Mouse (Mus musculus) liver, adult 2 months (tissue): ENCODE data around the gene Foxl1. TPM values are rescaled to one million over a fixed set of nuclear protein-coding genes. Genes with fewer than 3 reads are reported as not detected.
A peak's percentile ranks its signal among the peaks of the same experiment; 100 is the strongest.

Source experiments
- DNase-seq: peaks from one replicate; pipeline ENCODE4 v3.0.0-alpha.2; 2011; ENCODE audit warnings: low read depth, low spot score; ENCODE audit errors: extremely low read depth
- H3K27ac ChIP-seq: fragments of 200-500 bp; replicated peaks from 2 replicates; pipeline ENCODE4 v1.5.1; 2012; ENCODE audit warnings: low read depth, mild to moderate bottlenecking, control low read depth, inconsistent platforms, low read length; ENCODE audit not compliant: insufficient read depth
- H3K27me3 ChIP-seq: fragments of 200-500 bp; 2 replicates; pipeline ENCODE4 v1.6.1; 2012; ENCODE audit warnings: mild to moderate bottlenecking, moderate library complexity, low read length, inconsistent platforms; ENCODE audit not compliant: control insufficient read depth, insufficient read depth
- H3K36me3 ChIP-seq: fragments of 200-500 bp; 2 replicates; pipeline ENCODE4 v1.6.1; 2012; ENCODE audit warnings: low read length, inconsistent platforms; ENCODE audit not compliant: control insufficient read depth, insufficient read depth
- H3K4me1 ChIP-seq: fragments of 200-500 bp; 2 replicates; pipeline ENCODE4 v1.6.1; 2011; ENCODE audit warnings: low read length; ENCODE audit not compliant: control insufficient read depth, insufficient read depth
- H3K4me3 ChIP-seq: fragments of 200-500 bp; 2 replicates; pipeline ENCODE4 v1.5.1; 2011; ENCODE audit warnings: low read depth, mild to moderate bottlenecking, control low read depth, low read length, moderate library complexity; ENCODE audit not compliant: insufficient read depth
- H3K79me2 ChIP-seq: fragments of 200-500 bp; 2 replicates; pipeline ENCODE4 v1.6.1; 2012; ENCODE audit warnings: inconsistent platforms, mild to moderate bottlenecking, low read length, moderate library complexity; ENCODE audit not compliant: control insufficient read depth, insufficient read depth
- H3K9ac ChIP-seq: fragments of 200-500 bp; 2 replicates; pipeline ENCODE4 v1.6.1; 2012; ENCODE audit warnings: low read depth, mild to moderate bottlenecking, control low read depth, inconsistent platforms, low read length
- CTCF ChIP-seq: fragments of 200-500 bp; IDR thresholded peaks from 2 replicates; pipeline ENCODE4 v1.5.1; 2011; ENCODE audit warnings: low read depth, low read length, control low read depth
- POLR2A ChIP-seq: fragments of 200-500 bp; IDR thresholded peaks from 2 replicates; pipeline ENCODE4 v1.6.1; 2011; ENCODE audit warnings: low read length, control low read depth; ENCODE audit not compliant: insufficient read depth; ENCODE audit errors: extremely low read depth
- WGBS: fragments of 180-500 bp; shearing (Covaris S2); methylation state at CpG from one replicate; pipeline ENCODE4 v1.1.7; 2018; 5-methylcytosine and 5-hydroxymethylcytosine counted together
- polyA plus RNA-seq: library from polyadenylated mRNA; depleted of rRNA; stranded (reverse); fragments of >200 nt; gene quantifications from 2 replicates; pipeline ENCODE4 v1.2.3, GENCODE M21; 2012
- total RNA-seq: library from RNA; depleted of rRNA; stranded (reverse); fragments of >200 nt; gene quantifications from 2 replicates; pipeline ENCODE4 v1.2.3, GENCODE M21; 2014

Foxl1 gene
- total and polyA plus RNA-seq, 2 experiments, result not detected

DNA sequence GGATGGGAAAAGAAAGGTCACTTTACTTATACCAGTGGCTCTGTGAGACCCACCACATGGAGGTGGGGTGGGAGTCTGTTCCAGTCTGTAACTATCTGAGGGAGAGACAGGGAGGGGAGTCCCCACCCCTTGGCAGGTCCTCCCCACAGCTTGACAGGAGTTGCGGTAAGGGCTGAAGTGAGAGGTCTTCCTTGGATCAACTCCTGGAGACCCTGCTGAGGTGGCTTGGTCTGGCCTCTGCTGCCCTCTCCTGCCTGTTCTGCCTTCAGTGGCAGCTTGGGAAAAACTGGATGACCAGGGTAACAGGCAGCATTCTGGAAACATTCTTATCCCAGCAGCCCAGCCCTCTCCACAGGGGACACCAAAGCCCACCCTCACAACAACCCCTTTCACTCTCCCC is 37.0 kb upstream of the Foxl1 start:
- 0% methylated on average over 1 of the region's 1 CpGs for WGBS
- H3K27ac ChIP-seq, result no peak overlapping the region
- H3K9ac ChIP-seq, result no peak overlapping the region

DNA sequence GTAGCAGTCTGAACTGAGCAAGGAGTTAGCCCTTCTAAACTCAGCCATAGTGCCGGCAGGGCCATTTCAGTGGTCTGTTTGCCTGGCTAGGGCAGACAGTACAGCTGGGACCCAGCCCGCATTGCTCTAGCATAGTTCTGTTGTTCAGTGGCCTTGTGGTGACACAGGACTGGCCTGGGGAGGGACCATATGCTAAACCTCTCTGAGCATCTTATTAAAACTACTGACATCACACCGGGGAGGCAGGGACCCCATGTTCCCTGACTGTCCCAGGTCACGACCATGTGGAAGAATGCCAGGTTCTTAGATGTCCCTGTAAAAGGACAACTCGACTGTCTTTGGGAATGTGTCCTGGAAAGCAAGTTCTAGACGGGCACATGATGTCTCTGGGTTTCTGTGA is 35.6 kb upstream of the Foxl1 start:
- TF ChIP-seq POLR2A, result no peak
- no peak for TF ChIP-seq CTCF
- Histone ChIP-seq H3K36me3 (no peaks in the 10 kb centered on the region), H3K4me3 (no peak overlapping the region), H3K27me3 (0 out of 2 replicates have a peak, but pooled peaks cover 5% of the 10 kb centered on the region), H3K9ac (no peak overlapping the region), H3K27ac (no peak overlapping the region), H3K79me2 (no peaks in the 10 kb centered on the region), H3K4me1 (peaks cover 2% of the 10 kb centered on the region; the same call in 1 of the 2 replicates)
- WGBS, result 16% methylated on average over 6 of the region's 6 CpGs
- DNase-seq, result no peak

More for the DNA sequence above, 37.0 kb upstream of the Foxl1 start:
- Histone ChIP-seq H3K27me3 (peaks cover 8% of the 10 kb centered on the region; the same call in 1 of the 2 replicates), H3K79me2 (no peaks in the 10 kb centered on the region), H3K36me3 (no peaks in the 10 kb centered on the region), H3K4me1 (peaks cover 2% of the 10 kb centered on the region; the same call in 1 of the 2 replicates), H3K4me3 (no peak overlapping the region)
- TF ChIP-seq POLR2A (no peak), CTCF (peak; percentile 23; the same call in 1 of the 2 replicates)
- no peak for DNase-seq

DNA sequence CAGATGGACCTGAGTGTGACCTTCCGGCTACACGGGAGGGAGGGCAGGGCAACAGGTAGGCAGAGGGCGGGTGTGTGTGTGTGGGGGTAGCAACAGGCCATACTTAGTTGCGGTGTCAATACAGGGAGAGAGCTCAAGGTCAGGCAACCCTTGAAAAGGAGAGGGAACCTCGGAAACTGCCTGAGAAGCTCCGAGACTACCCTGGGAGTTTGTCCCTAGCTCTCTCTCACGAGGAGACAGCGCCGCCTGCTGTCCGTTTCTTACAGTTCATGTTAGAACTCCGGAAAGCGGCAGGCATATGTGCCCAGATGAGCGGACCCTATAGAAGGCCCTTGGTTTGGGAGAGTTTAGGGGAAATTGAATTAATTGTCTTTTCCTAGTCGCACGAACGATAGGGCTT is 35.1 kb upstream of the Foxl1 start:
- 3% methylated on average over 16 of the region's 16 CpGs for WGBS
- peak; percentile 41 for DNase-seq
- H3K27me3 ChIP-seq, result 0 out of 2 replicates have a peak, but pooled peaks cover 5% of the 10 kb centered on the region

DNA sequence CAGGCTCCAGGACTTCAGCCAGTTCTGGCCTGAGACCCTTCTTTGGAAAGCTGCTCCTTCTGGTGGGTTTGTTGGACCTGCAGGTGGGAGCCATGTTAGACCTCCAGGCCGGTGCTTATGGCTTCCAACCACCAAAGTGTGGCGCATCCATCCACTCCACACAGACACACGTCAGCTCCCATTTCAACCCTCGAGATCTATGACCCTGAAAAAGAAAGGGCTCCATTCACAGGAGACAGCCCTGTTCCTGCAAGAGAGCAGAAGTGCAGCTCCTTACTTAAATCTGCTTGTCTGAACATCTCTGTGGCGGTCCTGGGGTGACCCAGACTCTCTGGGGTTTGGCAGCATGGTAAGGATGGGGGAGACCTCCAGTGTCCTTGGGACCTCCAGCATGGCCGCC is 34.2 kb upstream of the Foxl1 start:
- Histone ChIP-seq H3K36me3 (no peaks in the 10 kb centered on the region), H3K4me1 (peaks cover 2% of the 10 kb centered on the region; the same call in 1 of the 2 replicates), H3K4me3 (no peak overlapping the region), H3K79me2 (no peaks in the 10 kb centered on the region), H3K27ac (no peak overlapping the region), H3K9ac (no peak overlapping the region), H3K27me3 (0 out of 2 replicates have a peak, but pooled peaks cover 5% of the 10 kb centered on the region)
- WGBS, result 64% methylated on average over 6 of the region's 6 CpGs
- no peak for TF ChIP-seq POLR2A
- no peak for TF ChIP-seq CTCF
- DNase-seq, result no peak

More for the DNA sequence above, 35.1 kb upstream of the Foxl1 start:
- H3K4me1 ChIP-seq, result peaks cover 2% of the 10 kb centered on the region; the same call in 1 of the 2 replicates
- H3K9ac ChIP-seq, result no peak overlapping the region; the same call in 1 of the 2 replicates
- H3K79me2 ChIP-seq, result no peaks in the 10 kb centered on the region
- no peak overlapping the region for H3K4me3 ChIP-seq
- TF ChIP-seq POLR2A, result no peak
- peak; percentile 90 for TF ChIP-seq CTCF
- no peak overlapping the region for H3K27ac ChIP-seq
- H3K36me3 ChIP-seq, result no peaks in the 10 kb centered on the region

DNA sequence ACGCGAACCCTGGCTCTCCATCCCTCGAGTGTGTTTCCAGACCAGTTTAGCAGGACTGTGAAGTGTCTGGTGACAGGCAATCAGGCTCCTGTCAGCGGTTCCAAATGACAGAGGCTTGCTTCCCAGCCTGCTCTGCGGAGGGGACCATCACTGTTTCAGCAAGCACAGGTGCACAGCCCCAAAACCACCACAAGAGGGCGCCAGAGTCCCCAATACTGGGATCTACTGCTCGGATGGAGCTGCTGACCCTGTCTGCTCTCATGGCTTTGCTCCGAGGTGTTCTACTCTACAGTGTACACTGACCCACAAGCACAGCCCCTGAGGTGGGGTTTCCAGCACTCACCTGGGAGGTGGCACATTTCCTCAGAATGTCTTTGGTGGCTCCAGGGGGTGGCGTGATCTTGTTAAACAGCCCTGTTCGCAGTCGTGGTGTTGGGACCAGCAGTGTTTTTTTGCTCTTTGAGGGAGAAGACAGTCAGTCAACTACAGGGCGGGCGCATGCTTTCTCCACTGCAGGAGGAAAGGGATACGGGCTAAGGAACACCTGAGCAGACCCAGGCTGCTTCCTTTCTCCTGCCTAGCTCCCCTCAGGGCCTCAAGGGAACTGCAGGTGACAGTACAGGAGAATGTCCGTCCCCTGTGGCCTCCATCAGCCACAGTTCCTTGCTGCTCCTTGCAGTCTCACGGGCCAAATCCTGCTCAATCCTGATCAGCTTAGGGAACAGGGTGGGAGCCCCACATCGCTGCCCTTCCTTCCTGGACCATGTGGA is 23.5 kb upstream of the Foxl1 start:
- DNase-seq, result no peak
- Histone ChIP-seq H3K9ac (no peak overlapping the region), H3K27me3 (no peaks in the 10 kb centered on the region), H3K4me3 (no peak overlapping the region), H3K4me1 (no peaks in the 10 kb centered on the region), H3K36me3 (no peaks in the 10 kb centered on the region), H3K27ac (no peak overlapping the region), H3K79me2 (0 out of 2 replicates have a peak, but pooled peaks cover 5% of the 10 kb centered on the region)
- 62% methylated on average over 17 of the region's 17 CpGs for WGBS
- TF ChIP-seq CTCF (peak; percentile 95), POLR2A (no peak)
